Mouse (Mus musculus) neural tube, embryonic 11.5 days (tissue): Measurements from ENCODE around the gene Mei1. TPM values are rescaled to one million over a fixed set of nuclear protein-coding genes. Genes with fewer than 3 reads are reported as not detected.
A peak's percentile ranks its signal among the peaks of the same experiment; 100 is the strongest.

Experiments used
- ATAC-seq: fragments of 200-750 bp; cut with Nextera tagmentation; 2 replicates; pipeline ENCODE4 v1.8.0; 2017; ENCODE audit warnings: moderate number of reproducible peaks, mild to moderate bottlenecking, moderate TSS enrichment, moderate library complexity; ENCODE audit not compliant: insufficient read depth, low FRiP score, low TSS enrichment
- DNase-seq: peaks from one replicate; pipeline ENCODE4 v3.0.0-alpha.2; 2015; ENCODE audit warnings: low spot score
- H3K27ac ChIP-seq: fragments of 300-500 bp; sonication (generic); 2 replicates; pipeline ENCODE4 v1.5.1; 2014; ENCODE audit warnings: low read depth, mild to moderate bottlenecking, low read length
- H3K27me3 ChIP-seq: fragments of 300-500 bp; sonication (generic); 2 replicates; pipeline ENCODE4 v1.6.1; 2014; ENCODE audit warnings: mild to moderate bottlenecking, low read length, mixed read lengths; ENCODE audit not compliant: control insufficient read depth, insufficient read depth
- H3K36me3 ChIP-seq: fragments of 300-500 bp; sonication (generic); 2 replicates; pipeline ENCODE4 v1.6.1; 2014; ENCODE audit warnings: mild to moderate bottlenecking, low read length, moderate library complexity, mixed read lengths; ENCODE audit not compliant: control insufficient read depth, insufficient read depth
- H3K4me1 ChIP-seq: fragments of 300-500 bp; sonication (generic); 2 replicates; pipeline ENCODE4 v1.6.1; 2014; ENCODE audit warnings: low read length, mixed read lengths; ENCODE audit not compliant: control insufficient read depth, insufficient read depth
- H3K4me2 ChIP-seq: fragments of 300-500 bp; sonication (generic); 2 replicates; pipeline ENCODE4 v1.6.1; 2014; ENCODE audit warnings: low read depth, mild to moderate bottlenecking, moderate library complexity
- H3K4me3 ChIP-seq: fragments of 300-500 bp; sonication (generic); 2 replicates; pipeline ENCODE4 v1.5.1; 2014; ENCODE audit warnings: low read depth, low read length
- H3K9ac ChIP-seq: fragments of 300-500 bp; sonication (generic); 2 replicates; pipeline ENCODE4 v1.6.1; 2014; ENCODE audit warnings: mild to moderate bottlenecking, low read length
- H3K9me3 ChIP-seq: fragments of 300-500 bp; sonication (generic); 2 replicates; pipeline ENCODE4 v1.6.1; 2016; ENCODE audit warnings: low read length; ENCODE audit not compliant: control insufficient read depth
- WGBS: fragments of 180-500 bp; shearing (Covaris S2); extraction: QIAGEN DNeasy Blood & Tissue Kit; methylation state at CpG from one replicate; pipeline ENCODE4 v1.1.7; 2014; 5-methylcytosine and 5-hydroxymethylcytosine counted together
- polyA plus RNA-seq: library from polyadenylated mRNA; unstranded; fragments of >200 nt; fragmentation: Nextera tagmentation; extraction: Ambion mirVana; gene quantifications from 2 replicates; pipeline ENCODE4 v1.2.1, GENCODE M21; 2014

Gene Mei1
- 0.05 TPM in 1 of 2 replicates, not detected in the other for polyA plus RNA-seq

DNA sequence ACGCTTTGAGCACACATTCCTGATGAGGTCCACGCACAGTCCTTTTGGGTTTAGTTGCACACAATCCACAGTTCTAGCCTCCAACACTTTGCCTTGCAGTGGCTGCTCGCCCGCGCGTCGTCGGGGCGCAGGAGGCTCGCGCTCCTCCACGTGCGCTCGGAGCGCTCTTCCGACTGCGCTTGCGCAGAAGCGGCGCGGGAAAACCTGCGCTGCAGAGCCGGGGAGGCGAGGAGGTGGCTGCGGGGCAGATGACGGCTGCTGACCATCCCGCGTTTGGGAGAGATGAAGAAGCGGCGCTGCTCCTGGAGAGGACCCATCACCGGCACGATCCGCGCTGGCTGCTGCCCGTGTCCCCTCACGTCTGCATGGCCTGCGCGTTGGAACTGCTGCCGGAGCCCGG is at the start of gene Mei1:
Gene Mei1, plus strand, starts transcription at position 99 of the 400 bp plus-strand sequence.
- WGBS: 24% methylated on average over 40 of the region's 40 CpGs
- Histone ChIP-seq H3K4me3 (no peak within 1 kb of the TSS), H3K36me3 (no peaks in the 10 kb centered on the region), H3K4me1 (no peaks in the 10 kb centered on the region), H3K4me2 (no peak within 1 kb of the TSS), H3K9me3 (no peaks in the 10 kb centered on the region), H3K9ac (no peak within 1 kb of the TSS), H3K27ac (no peak within 1 kb of the TSS), H3K27me3 (peaks cover 14% of the 10 kb centered on the region)
- DNase-seq (peak; percentile 31), ATAC-seq (no peak)

- H3K4me1 ChIP-seq: no peaks in the 10 kb centered on the region
- DNase-seq: no peak
- no peak for ATAC-seq
- no peaks in the 10 kb centered on the region for H3K9me3 ChIP-seq
- H3K27ac ChIP-seq: no peak overlapping the region
- no peak overlapping the region for H3K9ac ChIP-seq
- no peaks in the 10 kb centered on the region for H3K27me3 ChIP-seq
- H3K4me3 ChIP-seq: no peak overlapping the region
- WGBS: 95% methylated on average over 13 of the region's 13 CpGs
- peaks cover 8% of the 10 kb centered on the region for H3K36me3 ChIP-seq
- no peak overlapping the region for H3K4me2 ChIP-seq
Measured at GRCm38 (mm10) chr15:82022535-82023088, 47.2 kb upstream of the Mei1 start.

GRCm38 (mm10) chr15:82023965-82024635 is 45.7 kb upstream of the Mei1 start:
- Histone ChIP-seq H3K4me3 (no peak overlapping the region), H3K27me3 (no peaks in the 10 kb centered on the region), H3K4me2 (no peak overlapping the region), H3K36me3 (peaks cover 8% of the 10 kb centered on the region), H3K9me3 (no peaks in the 10 kb centered on the region), H3K9ac (no peak overlapping the region), H3K4me1 (no peaks in the 10 kb centered on the region), H3K27ac (no peak overlapping the region)
- DNase-seq: no peak
- 92% methylated on average over 6 of the region's 6 CpGs for WGBS
- no peak for ATAC-seq

GRCm38 (mm10) chr15:82027276-82027675 is 42.5 kb upstream of the Mei1 start:
- 92% methylated on average over 7 of the region's 7 CpGs for WGBS
- H3K4me2 ChIP-seq: no peak overlapping the region
- H3K9me3 ChIP-seq: no peaks in the 10 kb centered on the region
- no peaks in the 10 kb centered on the region for H3K27me3 ChIP-seq
- no peaks in the 10 kb centered on the region for H3K4me1 ChIP-seq
- H3K36me3 ChIP-seq: peaks cover 10% of the 10 kb centered on the region
- no peak for DNase-seq
- ATAC-seq: no peak
- no peak overlapping the region for H3K27ac ChIP-seq
- H3K9ac ChIP-seq: no peak overlapping the region
- no peak overlapping the region for H3K4me3 ChIP-seq

- DNase-seq (no peak), ATAC-seq (no peak)
- Histone ChIP-seq H3K27ac (no peak overlapping the region), H3K4me2 (no peak overlapping the region), H3K36me3 (peaks cover 13% of the 10 kb centered on the region), H3K27me3 (no peaks in the 10 kb centered on the region), H3K4me3 (no peak overlapping the region), H3K4me1 (no peaks in the 10 kb centered on the region), H3K9ac (no peak overlapping the region), H3K9me3 (no peaks in the 10 kb centered on the region)
- WGBS: 89% methylated on average over 7 of the region's 7 CpGs
Measured at GRCm38 (mm10) chr15:82027726-82028125, 42.1 kb upstream of the Mei1 start.

DNA sequence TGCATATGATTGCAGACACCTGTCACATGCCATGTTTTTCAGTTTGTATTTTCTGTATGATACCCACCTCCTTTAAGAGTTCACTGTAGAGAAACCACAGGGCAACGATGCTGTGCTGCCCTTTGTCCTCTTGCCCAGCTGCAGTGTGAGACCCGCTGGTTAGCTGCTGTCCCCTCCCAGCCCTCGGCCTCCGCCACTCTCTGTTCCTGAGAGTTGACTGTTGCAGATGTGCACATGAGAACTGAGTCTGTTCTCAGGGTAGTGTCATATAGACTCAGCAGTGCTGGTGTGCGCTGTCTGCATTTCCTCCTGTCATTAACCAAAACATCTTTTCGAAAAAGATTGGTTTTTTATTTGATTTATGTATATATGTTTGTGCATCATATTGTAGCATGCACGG is 37.4 kb upstream of the Mei1 start:
- Histone ChIP-seq H3K9me3 (no peaks in the 10 kb centered on the region), H3K4me2 (no peak overlapping the region), H3K4me1 (no peaks in the 10 kb centered on the region), H3K27ac (no peak overlapping the region), H3K9ac (no peak overlapping the region), H3K27me3 (no peaks in the 10 kb centered on the region), H3K36me3 (peaks cover 5% of the 10 kb centered on the region), H3K4me3 (no peak overlapping the region)
- DNase-seq: no peak
- 85% methylated on average over 7 of the region's 7 CpGs for WGBS
- ATAC-seq: no peak

DNA sequence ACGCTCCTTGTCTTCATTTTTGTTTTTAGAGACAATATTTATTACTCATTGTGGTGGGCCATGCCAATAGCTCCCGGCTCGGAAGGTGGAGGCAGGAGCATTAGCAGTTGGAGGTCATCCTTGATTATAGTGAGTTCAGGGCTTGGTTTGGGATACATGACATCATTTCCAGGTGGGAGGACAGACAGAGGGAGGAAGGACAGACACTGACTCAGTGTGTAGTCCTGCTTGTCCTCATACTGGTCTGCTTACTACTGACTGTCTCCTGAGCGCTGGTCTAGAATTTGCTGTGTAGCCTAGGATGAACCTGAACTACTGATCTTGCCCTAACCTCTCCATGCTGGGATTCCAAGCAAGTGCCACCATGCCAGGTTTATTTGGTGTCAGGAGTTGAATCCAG is 36.0 kb upstream of the Mei1 start, which contains the start of gene Desi1:
Gene Desi1, minus strand, starts transcription at position 101 of the 400 bp plus-strand sequence.
- no peak for DNase-seq
- no peak for ATAC-seq
- H3K36me3 ChIP-seq: peaks cover 5% of the 10 kb centered on the region

GRCm38 (mm10) chr15:82035904-82036689 is 33.7 kb upstream of the Mei1 start:
- Histone ChIP-seq H3K4me3 (no peak overlapping the region), H3K4me2 (no peak overlapping the region), H3K27me3 (no peaks in the 10 kb centered on the region), H3K4me1 (no peaks in the 10 kb centered on the region), H3K36me3 (peaks cover 2% of the 10 kb centered on the region), H3K9ac (no peak overlapping the region), H3K9me3 (no peaks in the 10 kb centered on the region), H3K27ac (no peak overlapping the region)
- WGBS: 88% methylated on average over 12 of the region's 12 CpGs
- ATAC-seq (no peak), DNase-seq (no peak)

More for the DNA sequence above, 36.0 kb upstream of the Mei1 start, which contains the start of gene Desi1:
- Histone ChIP-seq H3K9ac (no peak within 1 kb of the TSS), H3K4me3 (no peak within 1 kb of the TSS), H3K27me3 (no peaks in the 10 kb centered on the region), H3K4me2 (no peak within 1 kb of the TSS), H3K9me3 (no peaks in the 10 kb centered on the region), H3K27ac (no peak within 1 kb of the TSS), H3K4me1 (no peaks in the 10 kb centered on the region)
- 95% methylated on average over 4 of the region's 4 CpGs for WGBS
